Mouse (Mus musculus) CH12.LX (cell line): ENCODE results near the gene Trp73.

ENCODE experiments used
- CTCF ChIP-seq, 2 experiments: IDR thresholded peaks in 1 of 2; conservative IDR thresholded peaks in 1 of 2; 2 replicates each; pipeline ENCODE4 v1.5.1; 2011 to 2012; ENCODE audit warnings: low read depth in 2 of 2, low read length in 2 of 2, improper control_type of control experiment in 1 of 2, inconsistent platforms in 1 of 2, mild to moderate bottlenecking in 1 of 2, moderate library complexity in 1 of 2
- E2F4 ChIP-seq: IDR thresholded peaks from 2 replicates; pipeline ENCODE4 v1.6.1; 2011; ENCODE audit warnings: low read depth, low read length, improper control_type of control experiment; ENCODE audit not compliant: insufficient replicate concordance
- ELF1 ChIP-seq: IDR thresholded peaks from 2 replicates; pipeline ENCODE4 v1.6.1; 2014; ENCODE audit warnings: low read depth, mild to moderate bottlenecking, inconsistent platforms, low read length, improper control_type of control experiment
- EP300 ChIP-seq: IDR thresholded peaks from 2 replicates; pipeline ENCODE4 v1.6.1; 2011; ENCODE audit warnings: low read length, improper control_type of control experiment
- ETS1 ChIP-seq: conservative IDR thresholded peaks from 2 replicates; pipeline ENCODE4 v1.6.1; 2012; ENCODE audit warnings: low read depth, mild to moderate bottlenecking, inconsistent platforms, low read length, improper control_type of control experiment, moderate library complexity
- MAFK ChIP-seq: IDR thresholded peaks from 2 replicates; pipeline ENCODE4 v1.6.1; 2011; ENCODE audit warnings: low read length, improper control_type of control experiment; ENCODE audit not compliant: insufficient replicate concordance
- POLR2A ChIP-seq: IDR thresholded peaks from 2 replicates; pipeline ENCODE4 v1.6.1; 2011; ENCODE audit warnings: low read depth, mild to moderate bottlenecking, improper control_type of control experiment, low read length
- RAD21 ChIP-seq: IDR thresholded peaks from 2 replicates; pipeline ENCODE4 v1.6.1; 2011; ENCODE audit warnings: low read depth, mild to moderate bottlenecking, low read length, improper control_type of control experiment, moderate library complexity
- USF1 ChIP-seq: IDR thresholded peaks from 2 replicates; pipeline ENCODE4 v1.6.1; 2014; ENCODE audit warnings: low read depth, mild to moderate bottlenecking, inconsistent platforms, low read length, improper control_type of control experiment
- ZC3H11A ChIP-seq: IDR thresholded peaks from 2 replicates; pipeline ENCODE4 v1.6.1; 2012; ENCODE audit warnings: low read depth, mild to moderate bottlenecking, inconsistent platforms, low read length, improper control_type of control experiment
- ZKSCAN1 ChIP-seq: IDR thresholded peaks from 2 replicates; pipeline ENCODE4 v1.6.1; 2012; ENCODE audit warnings: low read depth, inconsistent platforms, low read length, improper control_type of control experiment, borderline replicate concordance

DNA sequence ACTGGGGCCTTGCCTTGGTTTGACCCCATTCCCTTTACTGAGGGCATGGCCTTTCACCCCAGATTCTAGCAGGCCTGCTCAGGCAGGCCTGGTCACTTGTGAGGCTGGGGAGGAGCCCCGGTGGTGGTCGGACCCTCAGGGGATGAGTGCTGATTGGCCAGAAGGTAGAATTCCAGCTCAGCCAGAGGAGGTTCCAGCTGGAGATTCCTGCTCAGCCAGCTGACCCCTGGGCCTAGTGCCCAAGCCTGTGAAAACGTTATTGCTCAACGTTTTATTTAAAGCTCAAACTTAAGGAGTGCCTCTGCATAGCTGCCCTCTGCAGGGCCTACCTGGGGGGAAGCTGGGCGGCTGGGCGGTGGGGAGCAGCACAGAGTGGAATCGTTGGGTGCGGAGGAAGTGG lies 37.2 kb upstream of the Trp73 start:
- no peak for TF ChIP-seq POLR2A
- TF ChIP-seq RAD21: no peak
- TF ChIP-seq CTCF (conservative IDR thresholded peaks at IDR 0.05 in 1 of 2, IDR thresholded peaks at IDR 0.05 in 1 of 2; ENCODE audit: low read depth in 2 of 2, low read length in 2 of 2): no peak
- no peak for TF ChIP-seq E2F4
- TF ChIP-seq ZC3H11A: no peak
- no peak for TF ChIP-seq EP300
- no peak for TF ChIP-seq USF1
- no peak for TF ChIP-seq ETS1
- no peak for TF ChIP-seq ZKSCAN1
- TF ChIP-seq ELF1: no peak
- TF ChIP-seq MAFK: no peak
